Mouse (Mus musculus) liver, adult 2 months (tissue): ENCODE data around the gene Fgfr2.

Experiments
- CTCF ChIP-seq: fragments of 200-500 bp; IDR thresholded peaks from 2 replicates; pipeline ENCODE4 v1.5.1; 2011; ENCODE audit warnings: low read depth, low read length, control low read depth
- POLR2A ChIP-seq: fragments of 200-500 bp; IDR thresholded peaks from 2 replicates; pipeline ENCODE4 v1.6.1; 2011; ENCODE audit warnings: low read length, control low read depth; ENCODE audit not compliant: insufficient read depth; ENCODE audit errors: extremely low read depth

GRCm38 (mm10) chr7:131503739-131504138, 1619.4 kb downstream of the Fgfr2 start:
- TF ChIP-seq CTCF (no peak), POLR2A (no peak)
